Mouse (Mus musculus) adrenal gland, postnatal 10 days (tissue): Measurements from ENCODE around the gene Magi1. TPM values are rescaled to one million over a fixed set of nuclear protein-coding genes. Genes with fewer than 3 reads are reported as not detected.

Experiments
- DNase-seq: peaks from one replicate; pipeline ENCODE4 v3.0.0; 2021; ENCODE audit warnings: mixed read lengths
- total RNA-seq, 2 experiments: library from RNA; stranded (reverse); gene quantifications; 2 replicates each; pipeline ENCODE4 v1.2.3; 2021

The Magi1 gene
- total RNA-seq, 2 experiments from 2014 or later, result 19.1 to 22.4 TPM

DNA sequence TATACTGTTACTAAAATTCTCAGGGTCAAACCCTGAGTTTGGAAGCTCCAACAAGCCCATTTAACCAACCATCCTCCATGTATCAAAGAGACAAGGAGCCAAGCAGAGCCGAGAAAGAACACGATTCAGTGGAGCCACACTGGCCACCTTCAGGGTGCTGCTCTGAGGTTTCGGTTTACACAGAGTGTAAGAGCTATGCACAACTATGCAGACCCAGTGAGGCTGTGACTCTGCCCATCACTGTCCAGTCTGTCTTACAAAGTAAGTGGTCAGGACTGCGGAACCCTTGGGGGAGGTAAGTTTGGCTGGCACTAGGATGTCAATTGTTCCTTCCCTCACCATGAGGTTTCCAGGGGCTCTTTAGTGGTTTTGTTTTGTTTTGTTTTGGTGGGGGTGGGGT lies 465.2 kb downstream of the Magi1 start:
- DNase-seq, result no peak

DNA sequence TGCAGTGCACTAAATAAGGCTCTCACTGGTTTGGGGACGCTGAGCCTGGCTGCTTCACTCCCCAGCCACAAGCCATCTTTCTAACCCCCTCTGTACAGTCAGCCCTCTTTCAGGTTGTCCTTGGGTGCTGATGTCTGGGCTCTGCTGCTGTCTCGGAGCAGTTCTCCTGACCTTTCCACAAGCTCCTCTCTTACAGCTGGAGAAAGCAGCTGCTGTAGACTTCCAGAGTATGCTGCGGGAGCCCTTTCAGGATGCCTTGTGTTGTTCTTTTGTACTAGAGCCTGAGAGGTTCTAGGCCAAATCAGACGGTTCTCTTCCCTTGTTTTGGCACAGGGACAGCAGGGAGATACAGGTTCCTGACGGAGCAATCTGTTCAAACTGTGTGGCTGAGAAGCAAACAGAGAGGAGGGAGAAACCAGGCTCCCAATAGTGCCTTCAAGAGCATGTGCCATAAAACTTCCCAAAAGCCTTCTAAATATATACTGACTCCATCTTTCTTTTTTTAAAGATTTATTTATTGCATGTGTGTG lies 478.2 kb downstream of the Magi1 start:
- peak; percentile 8 for DNase-seq

DNA sequence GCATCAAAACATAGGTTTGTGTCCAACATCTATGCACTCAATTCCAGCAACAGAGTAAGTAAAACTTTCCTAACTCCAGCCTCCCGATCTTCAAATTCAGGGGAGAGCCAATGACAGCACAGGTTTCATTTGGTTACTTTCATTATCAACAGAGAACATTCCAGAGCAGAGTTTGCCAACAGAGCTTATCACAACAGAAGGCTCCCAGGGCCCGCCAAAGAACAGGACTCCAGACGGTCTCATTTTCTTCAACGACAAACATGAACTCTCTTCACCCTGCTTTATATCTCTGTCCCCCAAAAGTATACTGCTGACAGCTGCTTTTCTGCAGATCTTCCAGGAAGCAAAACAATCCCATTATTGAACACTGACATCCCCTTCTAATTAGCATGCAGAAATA lies 481.3 kb downstream of the Magi1 start:
- DNase-seq, result peak; percentile 13

DNA sequence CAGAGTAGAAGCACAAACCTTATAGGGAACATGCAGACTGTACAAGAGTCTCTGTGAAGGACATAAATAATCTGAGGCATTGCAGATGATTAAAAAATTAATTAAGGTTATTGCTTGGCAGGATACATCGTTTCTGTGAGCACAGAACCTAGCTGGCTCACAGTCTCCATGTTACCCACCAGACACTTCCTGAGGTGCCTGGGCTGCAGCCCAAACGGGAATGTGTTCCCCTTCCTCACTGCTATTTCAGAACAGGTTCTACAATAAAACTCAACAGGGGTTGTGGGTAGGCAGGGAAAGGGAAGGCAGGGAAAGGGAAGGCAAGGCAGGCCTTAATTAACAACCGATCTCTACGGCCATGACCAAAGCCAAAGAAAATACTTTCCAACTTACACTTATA lies 483.3 kb downstream of the Magi1 start:
- no peak for DNase-seq

DNA sequence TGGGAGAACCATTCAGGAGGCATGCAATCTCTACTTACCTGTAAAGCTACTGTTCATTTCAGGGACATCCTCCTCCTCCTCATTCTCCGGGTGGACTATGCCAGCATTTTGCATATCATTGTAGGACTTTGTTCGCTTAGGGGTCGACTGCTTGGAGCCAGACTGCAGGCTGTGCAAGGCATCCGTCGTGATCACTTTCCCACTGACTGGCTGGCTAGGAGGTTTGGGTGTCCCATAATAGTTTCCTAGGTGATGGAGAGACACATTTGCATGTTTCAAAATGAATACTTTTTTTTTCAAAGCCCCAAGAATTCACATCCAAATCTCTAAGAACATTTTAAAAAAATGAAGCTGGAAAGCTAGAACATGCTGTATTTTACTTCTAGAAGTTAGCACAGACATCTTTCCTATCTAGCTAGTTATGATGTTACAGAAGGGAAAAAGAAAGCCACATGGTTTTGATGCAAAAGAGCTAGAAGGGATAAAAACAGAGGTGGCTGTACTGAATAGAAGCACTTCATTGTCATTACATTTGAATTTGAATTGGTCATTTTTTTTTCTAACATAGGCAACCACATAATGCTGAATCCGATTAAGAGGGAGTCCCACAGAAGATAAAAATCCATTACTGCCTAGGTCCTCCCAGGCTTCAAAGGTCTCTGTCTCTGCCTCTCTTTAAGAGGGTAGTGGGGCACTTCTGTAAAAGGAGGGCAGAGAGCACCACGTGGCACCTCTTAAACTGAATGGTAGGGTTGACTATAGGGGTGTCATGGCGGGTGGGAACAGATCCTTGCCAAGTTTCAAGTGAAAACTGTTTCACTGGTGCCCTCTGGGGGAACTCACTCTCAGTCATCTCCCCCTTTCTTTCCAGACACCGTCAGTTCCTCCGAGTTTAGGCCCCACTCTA lies 491.2 kb downstream of the Magi1 start:
- DNase-seq, result no peak

DNA sequence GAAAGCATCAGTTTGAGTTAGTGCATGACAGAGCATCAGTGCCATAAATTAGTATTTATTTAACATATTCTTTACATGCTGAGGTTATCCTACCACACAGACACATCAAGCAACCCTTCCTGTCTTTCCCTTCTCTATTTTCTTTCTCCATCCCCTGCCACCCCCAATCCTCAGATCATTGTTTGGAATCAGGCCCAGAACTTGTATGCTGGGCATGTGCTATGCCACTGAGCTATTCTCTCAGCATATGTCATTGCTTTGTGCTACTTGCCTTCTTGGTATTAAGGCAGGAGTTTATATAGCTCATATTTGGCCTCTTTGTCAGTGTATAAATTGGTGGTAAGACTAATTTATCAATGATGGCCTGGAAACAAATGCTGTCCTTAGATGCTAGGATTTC lies 494.0 kb downstream of the Magi1 start:
- DNase-seq, result no peak

DNA sequence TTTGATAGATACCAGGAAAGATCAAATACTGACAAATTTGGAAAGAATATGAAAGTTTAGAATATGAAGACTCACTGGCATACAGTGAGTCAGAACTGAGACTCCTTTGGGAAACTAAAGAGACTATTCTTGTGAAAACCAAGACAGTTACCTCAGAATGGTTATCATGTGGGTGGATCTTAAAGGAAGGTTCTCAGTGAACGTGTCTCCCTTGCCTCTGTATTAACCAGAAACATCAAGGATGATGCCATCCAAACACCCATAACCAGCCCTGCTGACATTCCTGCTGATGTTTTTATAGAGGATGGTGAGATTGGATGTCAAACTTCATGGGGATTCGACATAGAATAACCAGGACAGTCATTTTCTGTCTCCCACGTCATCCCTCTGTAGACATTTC lies 496.7 kb downstream of the Magi1 start:
- DNase-seq, result no peak

DNA sequence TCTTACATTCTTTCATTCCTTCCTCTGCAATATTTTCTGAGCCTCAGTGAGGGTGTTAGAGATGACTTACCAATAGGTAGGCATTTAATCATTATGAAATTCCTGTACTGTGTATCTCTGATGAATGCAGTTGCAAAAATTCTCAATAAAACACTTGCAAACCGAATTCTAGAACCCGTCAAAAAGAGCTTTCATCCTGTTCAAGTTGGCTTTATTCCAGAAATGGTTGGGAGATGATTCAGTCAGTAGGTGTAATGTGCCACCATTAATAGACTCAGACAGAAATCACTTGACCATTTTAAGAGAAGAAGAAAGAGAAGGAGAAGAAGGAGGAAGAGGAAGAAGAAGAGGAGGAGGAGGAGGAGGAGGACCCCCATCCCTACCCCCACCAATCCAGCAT lies 497.5 kb downstream of the Magi1 start:
- no peak for DNase-seq

DNA sequence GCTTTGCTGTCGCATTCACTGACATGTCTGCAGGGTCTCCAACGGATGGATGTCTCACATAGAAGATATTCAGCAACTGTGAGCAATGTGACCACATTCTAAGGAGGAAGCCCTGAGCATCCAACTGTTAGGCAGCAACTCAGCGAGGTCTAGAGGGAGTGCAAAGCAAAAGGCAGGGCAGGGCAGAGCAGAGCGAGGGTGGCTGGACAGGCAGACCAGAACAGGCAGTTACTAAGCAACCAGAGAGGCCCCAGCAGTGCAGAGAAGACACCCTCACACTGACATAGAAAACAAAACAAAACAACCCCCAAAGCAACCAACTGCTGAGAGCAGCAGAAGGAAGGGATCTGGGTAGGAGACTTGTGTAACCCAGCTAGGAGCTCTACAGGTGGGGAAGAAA lies 512.6 kb downstream of the Magi1 start:
- no peak for DNase-seq

DNA sequence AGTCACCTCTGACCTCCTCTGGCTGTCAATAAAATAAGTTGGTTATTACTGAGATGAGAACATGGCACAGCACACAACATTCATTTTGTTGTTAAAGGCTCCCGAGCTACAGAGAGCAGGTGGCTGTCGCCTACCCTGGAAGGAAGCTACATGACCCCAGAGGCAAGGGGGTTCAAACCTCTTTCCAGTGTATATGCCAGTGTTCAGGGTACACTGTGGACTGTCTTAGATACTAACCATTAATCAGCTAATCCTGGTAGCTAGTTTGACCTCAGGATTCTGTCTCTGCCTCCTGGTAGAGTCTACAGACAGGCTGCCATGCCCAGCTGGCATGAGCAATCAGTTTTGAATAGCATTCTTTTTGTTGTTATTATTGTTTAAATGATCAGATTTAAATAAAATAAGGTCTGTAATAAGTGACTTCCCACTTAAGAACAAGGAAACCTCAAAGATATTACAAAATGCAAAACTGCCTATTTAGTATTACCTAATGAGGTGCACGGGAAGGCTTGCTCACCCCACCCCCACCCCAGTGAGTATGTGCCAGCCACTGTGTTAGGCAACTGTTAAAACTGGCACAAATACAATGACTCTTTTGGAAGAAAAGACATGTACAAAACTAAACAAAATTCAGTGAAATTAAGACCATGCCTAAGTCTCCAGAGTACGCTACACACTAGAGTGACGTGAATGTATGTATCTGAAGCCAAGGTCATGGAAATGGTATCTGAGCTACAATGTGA lies 513.3 kb downstream of the Magi1 start:
- no peak for DNase-seq

DNA sequence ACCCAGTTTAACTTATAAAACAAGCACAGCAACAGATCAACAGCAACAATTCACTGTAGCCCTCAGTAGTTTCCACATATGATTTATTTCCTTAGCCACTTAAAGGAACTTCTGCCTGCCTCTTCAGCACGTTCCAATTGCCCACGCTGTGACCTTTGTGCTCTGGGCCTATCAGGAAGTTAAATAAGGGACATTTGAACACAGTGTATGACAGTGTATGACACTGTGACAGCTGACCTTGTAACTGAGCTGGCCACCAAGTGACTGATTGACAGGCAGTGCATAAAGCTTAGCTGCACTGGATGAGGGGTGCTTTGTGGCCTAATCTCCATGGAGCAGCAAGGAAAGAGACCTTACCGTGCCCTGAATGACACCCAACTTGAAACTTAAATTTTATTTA lies 525.6 kb downstream of the Magi1 start:
- peak; percentile 7 for DNase-seq

DNA sequence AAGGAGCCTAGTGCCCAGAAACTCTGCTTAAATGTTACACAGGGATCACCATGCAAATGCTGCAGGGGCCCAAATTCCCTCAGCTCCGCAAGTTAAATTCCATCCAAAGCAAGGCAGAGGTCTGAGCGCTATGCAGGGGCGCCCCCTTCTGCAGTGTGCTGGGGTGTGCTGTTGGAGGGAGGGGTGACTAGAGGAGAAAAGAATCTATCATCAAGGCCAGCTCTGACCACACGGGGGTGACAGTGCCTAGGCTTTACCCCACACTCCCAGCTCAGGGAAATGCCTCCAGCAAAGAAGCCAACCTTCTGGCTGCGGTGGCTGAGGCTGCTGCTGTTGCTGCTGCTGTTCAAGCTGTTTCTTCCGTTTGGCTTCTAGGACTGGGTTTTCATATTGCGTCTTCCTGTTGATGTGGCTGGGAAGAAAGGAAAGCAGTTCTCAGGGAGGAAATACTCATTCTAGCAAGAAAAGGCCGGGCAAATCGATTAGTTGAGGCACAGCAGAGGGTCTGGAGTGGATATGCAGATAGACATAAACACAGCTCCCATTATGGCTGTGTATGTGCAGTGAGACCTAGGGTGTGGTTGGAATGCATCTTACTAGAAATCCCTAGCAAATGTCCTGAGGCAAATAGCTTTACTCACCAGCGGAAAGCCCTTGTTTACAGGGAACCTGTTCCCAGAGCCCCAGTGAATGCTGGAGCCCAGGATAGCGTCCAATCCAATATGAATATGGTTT lies 526.2 kb downstream of the Magi1 start:
- DNase-seq, result peak; percentile 88

DNA sequence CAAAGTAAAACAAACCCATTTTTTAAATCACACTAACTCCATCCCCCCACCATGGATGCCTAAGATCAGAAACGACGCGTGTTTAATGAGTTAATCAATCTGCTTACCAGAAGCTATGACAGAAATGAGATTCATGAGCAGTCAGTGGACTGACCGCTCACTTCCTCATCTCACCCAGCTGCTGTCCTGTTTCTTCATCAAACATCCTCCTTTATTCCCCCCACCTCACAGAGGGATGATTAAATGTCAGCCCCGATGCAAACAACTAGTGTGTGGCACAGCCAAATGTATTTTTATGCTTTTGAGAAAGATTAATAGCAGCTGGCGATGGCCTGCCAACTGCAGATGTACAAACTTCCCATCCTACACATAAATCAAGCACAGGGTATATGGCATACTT lies 540.6 kb downstream of the Magi1 start:
- DNase-seq, result no peak

DNA sequence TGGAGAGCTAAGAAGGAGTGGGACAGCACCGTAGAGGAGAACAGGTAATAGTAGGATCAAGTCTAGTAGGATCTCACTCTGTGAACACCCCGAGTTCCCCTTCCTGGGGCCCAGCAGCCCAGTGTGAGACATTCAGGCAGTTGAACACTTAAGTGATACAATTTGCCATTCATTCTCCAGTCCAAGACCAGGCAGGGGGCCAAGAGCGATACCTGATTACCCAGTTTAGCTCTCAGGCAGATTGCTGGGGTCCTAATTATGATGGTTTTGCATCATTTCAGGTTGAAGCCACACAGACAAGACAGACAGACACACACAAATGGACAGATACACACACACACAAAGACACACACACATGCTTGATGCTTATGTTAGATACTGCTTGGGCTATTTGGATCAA lies 543.9 kb downstream of the Magi1 start:
- no peak for DNase-seq

DNA sequence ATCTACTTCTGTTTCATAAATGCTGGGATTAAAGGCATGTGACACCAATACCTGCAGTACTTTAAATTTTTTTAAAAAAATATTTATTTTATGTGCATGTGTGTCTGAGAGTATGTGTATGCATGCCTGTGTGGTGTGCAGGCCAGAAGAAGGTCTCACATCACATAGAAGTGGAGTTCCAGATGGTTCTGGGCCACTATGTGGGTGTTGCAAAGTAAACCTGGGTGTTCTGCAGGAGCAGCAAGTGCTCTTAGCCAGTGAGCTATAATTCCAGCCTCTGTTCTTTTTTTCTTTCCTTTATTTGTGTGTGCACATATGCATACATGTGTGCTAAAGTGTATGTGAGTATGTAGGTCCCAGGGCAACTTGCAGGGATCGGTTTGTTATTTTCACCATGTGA lies 546.6 kb downstream of the Magi1 start:
- no peak for DNase-seq

DNA sequence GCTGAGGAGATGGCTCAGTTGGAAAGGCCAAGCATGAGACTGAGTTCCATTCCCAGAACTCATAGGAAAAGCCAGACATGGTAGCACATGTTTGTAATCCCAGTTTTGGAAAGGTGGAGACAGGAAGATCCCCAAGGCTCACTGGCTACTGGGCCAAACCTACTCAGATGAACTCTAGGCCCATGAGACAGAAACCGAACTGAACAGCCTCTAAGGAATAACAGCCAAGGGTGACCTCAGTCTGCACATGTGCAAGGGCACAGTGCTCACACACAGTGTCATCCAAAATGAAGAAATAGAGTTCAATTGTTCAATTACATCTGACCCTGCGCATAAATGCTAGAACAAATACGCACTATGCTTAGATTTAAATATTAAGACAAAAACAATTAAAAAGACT lies 547.6 kb downstream of the Magi1 start:
- DNase-seq, result no peak

DNA sequence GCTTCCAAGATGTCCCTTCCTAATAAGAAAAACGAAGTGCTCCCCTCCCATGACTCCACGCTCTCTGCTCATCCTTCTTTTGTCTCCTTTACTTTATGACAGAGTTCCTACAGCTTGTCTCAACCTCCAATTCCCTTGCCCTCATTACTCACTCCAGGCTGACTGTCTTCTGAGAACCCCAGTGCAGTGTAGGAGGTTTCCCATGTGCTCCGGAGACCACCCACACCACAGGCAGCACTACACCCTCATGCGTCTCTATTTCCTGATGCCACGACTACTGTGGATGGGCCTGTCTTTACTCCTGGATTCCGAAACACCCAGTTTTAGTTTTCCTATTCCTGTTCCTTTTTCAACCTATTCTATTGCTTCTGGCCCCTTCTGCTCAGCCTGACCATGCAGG lies 549.9 kb downstream of the Magi1 start:
- no peak for DNase-seq

DNA sequence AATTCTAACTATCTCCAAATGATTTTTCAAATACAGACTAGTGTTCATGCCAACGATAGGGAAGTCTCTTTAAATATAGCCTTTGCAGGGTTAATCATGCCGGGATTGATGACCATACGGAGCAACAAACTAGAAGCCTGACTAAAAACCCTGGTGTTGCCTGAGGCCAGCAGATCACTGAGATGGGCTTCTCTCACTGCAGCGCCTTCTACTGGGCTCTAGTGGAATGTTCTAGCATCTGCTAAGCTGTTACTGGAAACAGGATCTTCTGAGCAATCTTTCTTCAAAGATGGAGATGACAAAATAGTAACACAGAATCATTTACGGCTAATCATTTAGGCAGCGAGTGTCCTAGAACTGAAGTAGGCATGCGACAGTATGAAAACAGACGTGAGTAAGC lies 554.0 kb downstream of the Magi1 start:
- DNase-seq, result peak; percentile 23

DNA sequence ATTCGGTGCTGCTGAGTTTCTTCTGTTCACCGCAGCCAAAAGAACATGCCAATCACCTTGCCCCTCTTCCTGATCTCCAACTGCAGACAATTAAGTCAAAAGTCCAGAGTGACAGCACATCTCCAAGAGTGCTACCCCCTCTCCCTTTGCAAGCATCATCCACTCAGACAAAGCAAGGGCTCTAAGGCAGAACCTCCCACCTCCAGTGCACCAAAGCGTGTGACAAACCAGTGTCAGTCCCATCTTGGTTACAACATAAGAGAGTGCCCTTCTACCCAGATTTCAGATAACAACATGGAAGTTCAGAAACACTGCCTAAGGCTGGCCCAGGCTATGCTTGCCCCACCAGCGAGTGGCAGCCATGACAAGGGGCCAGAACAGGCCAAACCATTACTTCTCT lies 554.9 kb downstream of the Magi1 start:
- no peak for DNase-seq

DNA sequence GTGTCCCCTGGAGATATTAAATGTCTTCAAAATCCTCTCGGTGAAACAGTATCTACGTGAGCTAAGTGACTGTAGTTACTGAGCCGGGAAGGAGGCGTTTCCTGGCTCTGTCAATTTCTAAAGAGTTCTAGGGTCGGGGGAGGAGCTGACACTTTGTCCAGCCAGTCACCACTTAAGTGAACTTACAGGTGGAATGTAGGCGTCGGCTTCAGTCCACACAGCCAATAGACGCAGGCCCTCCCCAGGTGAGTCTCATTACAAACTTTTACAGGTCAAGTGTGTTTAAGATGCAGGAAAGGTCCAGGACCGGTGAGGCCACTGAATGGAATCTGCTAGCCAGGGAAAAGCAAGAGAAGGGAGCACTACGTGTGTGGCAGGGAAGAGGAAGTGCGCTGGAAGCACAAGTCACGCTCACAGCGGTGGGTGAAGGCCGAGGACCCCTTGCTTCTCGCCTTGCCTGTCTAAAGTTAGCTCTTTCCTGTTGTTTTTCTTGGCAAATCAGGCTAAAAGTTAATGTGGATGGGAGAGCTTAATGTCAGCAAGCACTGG lies 556.0 kb downstream of the Magi1 start:
- no peak for DNase-seq

DNA sequence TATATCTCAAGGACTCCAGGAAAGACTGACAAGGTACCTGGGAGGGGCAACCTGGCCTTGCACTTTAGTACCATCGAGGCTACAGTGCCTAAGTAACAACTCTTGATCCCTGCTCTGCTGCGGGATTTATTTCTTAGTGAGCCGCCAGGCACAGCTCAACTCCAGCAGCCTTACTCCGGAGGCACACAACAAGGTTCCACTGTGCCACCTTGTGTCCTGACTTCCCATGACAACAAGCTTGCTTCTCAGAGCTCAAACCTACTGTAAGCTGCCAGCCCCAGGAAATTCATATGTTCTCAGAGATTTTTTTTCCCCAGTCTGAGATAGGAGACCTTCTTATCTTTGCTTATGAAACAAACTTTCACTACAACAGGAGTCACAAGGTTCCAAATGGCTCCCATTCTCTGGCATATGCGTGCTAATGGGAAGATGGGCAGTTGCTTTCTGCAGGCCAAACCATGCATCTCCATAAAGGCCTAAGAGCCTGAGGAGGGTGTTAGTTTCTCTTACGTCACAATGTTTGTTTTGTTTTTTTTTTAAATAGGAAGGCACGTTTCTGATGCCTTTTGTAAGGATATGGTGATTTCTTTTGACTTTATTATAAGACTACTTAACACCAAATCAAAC lies 556.8 kb downstream of the Magi1 start:
- peak; percentile 55 for DNase-seq

DNA sequence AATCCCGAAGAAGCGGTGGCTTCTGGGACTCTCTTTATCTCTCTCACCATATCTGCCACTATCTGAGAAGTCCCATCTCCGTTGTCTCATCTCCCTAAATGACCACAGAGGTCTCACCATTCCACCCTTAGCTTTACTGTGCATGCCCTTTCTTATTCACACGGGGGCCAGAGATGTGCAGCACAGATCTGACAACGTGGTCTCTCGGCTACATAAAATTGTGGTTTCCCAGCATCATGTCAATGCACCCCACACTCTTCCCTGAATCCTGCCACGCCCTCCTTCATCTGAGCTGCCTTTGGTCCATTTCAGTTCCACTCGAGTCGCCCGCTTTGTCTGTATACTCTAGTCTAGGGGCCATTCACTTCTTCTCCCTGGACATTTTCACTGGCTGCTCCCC lies 557.6 kb downstream of the Magi1 start:
- no peak for DNase-seq
